Mouse (Mus musculus): ENCODE data around the gene Cntfr. TPM values are rescaled to one million over a fixed set of nuclear protein-coding genes. Genes with fewer than 3 reads are reported as not detected.
A peak's percentile ranks its signal among the peaks of the same experiment; 100 is the strongest.

Gene Cntfr
- polyA plus RNA-seq, 1 experiment from 2014 or later, result 6.4 TPM

DNA sequence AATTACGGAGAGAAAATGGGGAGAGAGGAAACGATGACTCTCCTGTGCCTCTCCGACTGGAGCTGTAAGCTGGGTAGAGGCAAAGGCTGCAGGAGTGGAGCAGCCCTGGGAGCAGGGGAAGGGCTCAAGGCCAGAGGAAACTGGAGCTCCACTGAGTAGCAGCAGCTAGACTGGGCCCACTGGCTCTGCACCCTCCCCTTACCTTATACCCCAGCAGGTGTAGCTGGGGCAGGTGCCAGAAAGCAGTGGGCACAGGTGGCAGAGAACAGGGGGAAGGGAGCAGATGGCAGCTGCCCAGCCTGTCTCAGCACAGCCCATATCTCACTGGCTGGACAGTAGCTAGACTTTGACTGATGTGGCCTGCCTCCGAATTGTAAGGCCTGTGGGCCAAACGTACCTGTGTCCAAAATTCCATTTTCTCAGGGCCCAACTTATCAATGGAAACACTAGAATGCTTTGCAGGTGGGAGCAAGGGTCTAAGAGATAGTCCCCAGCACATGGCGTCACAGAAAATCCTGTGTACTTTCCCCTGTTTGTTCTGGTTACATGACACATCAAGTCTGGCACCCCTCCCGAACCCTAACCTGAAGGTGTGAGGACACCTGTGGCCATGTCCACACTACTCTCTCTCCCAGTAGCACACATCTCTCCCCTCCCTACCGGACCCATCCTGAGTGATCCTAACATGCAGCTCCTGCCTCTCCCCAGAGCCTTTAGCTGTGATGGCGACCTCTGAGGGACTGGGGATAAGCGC lies 59.8 kb downstream of the Cntfr start:
- no peaks in the 10 kb centered on the region for H3K9me3 ChIP-seq
- no peak overlapping the region for H3K4me2 ChIP-seq (replicated peaks)
- WGBS, result 79% methylated on average over 10 of the region's 10 CpGs
- no peak overlapping the region for H3K4me3 ChIP-seq (replicated peaks)
- no peak for ATAC-seq
- H3K4me1 ChIP-seq (replicated peaks), result peaks cover 20% of the 10 kb centered on the region
- peaks cover 8% of the 10 kb centered on the region for H3K27me3 ChIP-seq (replicated peaks)
- H3K36me3 ChIP-seq, result no peaks in the 10 kb centered on the region
- H3K9ac ChIP-seq, result peak overlapping the region; percentile 1; the same call in 1 of the 2 replicates
- H3K27ac ChIP-seq, result peak overlapping the region; percentile 59; the same call in 1 of the 2 replicates

DNA sequence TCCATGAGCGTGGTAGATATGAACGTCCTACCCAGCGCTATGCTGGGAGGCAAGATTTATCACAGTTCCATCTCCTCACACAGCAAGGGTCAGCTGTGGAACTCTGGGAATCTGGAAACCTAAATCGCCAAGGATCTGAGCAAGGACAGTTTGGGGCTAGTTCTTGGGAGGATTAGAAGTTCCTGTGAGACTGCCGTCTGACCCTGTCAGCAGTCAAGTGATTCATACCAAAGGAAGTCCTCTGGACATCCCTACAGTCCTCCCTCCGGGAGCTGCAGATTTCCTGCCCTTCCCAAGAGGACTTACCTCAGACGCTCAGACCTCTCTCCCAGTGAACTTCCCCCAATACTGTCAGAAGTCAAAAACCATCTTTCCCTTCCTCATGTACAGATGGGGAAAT lies 60.5 kb downstream of the Cntfr start:
- peak overlapping the region; percentile 59; the same call in 1 of the 2 replicates for H3K27ac ChIP-seq
- peak overlapping the region; percentile 1; the same call in 1 of the 2 replicates for H3K9ac ChIP-seq
- H3K4me1 ChIP-seq (replicated peaks), result peaks cover 26% of the 10 kb centered on the region

DNA sequence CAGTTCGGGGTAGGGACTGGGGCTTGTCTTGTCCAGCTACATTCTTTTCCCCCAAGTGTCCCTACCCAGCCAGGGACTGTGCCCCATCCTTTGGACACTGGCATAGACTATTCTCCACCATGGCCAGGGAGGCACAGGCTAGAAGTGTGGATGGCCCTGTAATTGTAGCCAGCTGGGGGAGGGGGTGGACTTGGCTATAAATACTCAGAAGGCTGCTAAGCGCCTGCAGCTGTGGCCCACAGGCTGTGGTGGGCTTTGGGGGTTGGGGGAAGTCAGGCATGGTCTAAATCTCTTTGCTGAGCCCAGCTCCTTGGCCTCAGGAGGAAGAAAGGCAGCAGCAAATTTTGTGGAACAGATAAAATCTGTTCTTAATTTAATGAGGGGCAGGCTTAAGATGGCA lies 61.0 kb downstream of the Cntfr start:
- Histone ChIP-seq H3K4me1 (replicated peaks) (peaks cover 27% of the 10 kb centered on the region), H3K4me2 (replicated peaks) (no peak overlapping the region), H3K36me3 (no peaks in the 10 kb centered on the region), H3K9me3 (no peaks in the 10 kb centered on the region), H3K9ac (no peak overlapping the region), H3K4me3 (replicated peaks) (no peak overlapping the region), H3K27me3 (replicated peaks) (peaks cover 8% of the 10 kb centered on the region), H3K27ac (0 out of 2 replicates have a peak overlapping the region, but pooled peaks have one; percentile 9)
- WGBS, result 50% methylated on average over 2 of the region's 2 CpGs
- ATAC-seq, result no peak

More for the DNA sequence above, 60.5 kb downstream of the Cntfr start:
- no peak overlapping the region for H3K4me2 ChIP-seq (replicated peaks)
- H3K9me3 ChIP-seq, result no peaks in the 10 kb centered on the region
- no peaks in the 10 kb centered on the region for H3K36me3 ChIP-seq
- 44% methylated on average over 7 of the region's 7 CpGs for WGBS
- no peak for ATAC-seq
- H3K27me3 ChIP-seq (replicated peaks), result peaks cover 8% of the 10 kb centered on the region
- no peak overlapping the region for H3K4me3 ChIP-seq (replicated peaks)

DNA sequence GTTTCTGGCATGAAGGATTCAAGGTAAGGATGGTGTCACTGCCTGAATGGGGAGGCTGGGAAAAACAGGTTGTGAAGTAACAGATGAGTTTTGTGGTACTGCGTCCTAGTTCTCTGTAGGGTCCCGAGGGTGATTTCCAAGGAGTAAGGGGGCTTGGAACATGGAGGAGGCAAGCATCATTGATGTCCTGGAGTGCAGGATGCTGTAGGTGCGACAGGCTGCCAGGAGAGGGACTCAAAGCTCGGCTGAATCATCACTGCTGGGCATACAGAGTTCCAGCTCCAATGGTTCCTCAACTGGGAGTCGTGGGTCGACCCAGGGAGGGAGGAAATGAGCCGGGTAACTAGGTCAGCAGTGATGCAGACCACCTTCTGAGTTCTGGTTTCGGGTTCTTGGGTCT lies 61.7 kb downstream of the Cntfr start:
- Histone ChIP-seq H3K9ac (no peak overlapping the region), H3K36me3 (no peaks in the 10 kb centered on the region), H3K4me3 (replicated peaks) (no peak overlapping the region), H3K4me2 (replicated peaks) (no peak overlapping the region), H3K27ac (no peak overlapping the region), H3K27me3 (replicated peaks) (peaks cover 8% of the 10 kb centered on the region), H3K9me3 (no peaks in the 10 kb centered on the region), H3K4me1 (replicated peaks) (peaks cover 28% of the 10 kb centered on the region)
- 67% methylated on average over 8 of the region's 8 CpGs for WGBS
- ATAC-seq, result no peak

DNA sequence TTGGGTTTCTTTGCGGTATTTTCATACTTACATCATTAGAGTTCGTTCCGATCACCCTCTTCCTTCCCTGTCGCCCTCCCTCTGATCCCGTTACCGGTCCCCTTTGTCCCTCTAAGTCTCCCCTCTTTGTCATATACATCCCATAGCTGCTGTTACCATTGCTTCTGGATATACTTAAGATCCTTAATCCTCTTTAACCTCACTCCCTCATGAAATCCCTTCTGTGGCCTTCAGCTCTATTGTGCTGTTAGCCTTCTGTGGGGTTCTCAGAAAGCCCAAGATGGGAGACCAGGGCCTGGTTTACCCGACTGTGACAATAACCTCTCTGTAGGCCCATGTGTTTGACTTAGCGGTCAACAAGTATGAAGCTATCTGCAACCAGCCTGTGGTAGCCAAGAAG lies 62.3 kb downstream of the Cntfr start:
- Histone ChIP-seq H3K9me3 (no peaks in the 10 kb centered on the region), H3K36me3 (no peaks in the 10 kb centered on the region), H3K4me1 (replicated peaks) (peaks cover 32% of the 10 kb centered on the region), H3K4me2 (replicated peaks) (no peak overlapping the region), H3K4me3 (replicated peaks) (no peak overlapping the region), H3K9ac (no peak overlapping the region), H3K27ac (no peak overlapping the region), H3K27me3 (replicated peaks) (peaks cover 8% of the 10 kb centered on the region)
- no peak for ATAC-seq
- WGBS, result 96% methylated on average over 8 of the region's 8 CpGs

DNA sequence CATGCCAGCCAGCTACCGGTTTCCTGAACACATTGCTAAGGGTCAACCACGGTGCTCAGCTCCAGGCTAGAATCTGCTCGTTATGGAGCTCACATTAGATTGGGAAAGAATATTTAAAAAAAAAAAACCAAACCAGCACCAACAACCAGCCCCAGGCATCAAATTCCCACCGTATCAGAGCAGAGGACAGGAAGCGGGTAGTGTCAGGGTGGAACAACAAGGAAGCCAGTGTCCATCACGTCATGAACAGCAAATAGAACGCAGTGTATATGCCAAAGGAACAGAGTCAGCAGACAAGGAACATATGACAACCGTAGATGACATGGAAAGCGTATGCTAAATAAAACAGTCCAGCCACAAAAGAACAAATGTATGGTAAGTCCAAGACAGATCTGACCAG lies 63.9 kb downstream of the Cntfr start:
- Histone ChIP-seq H3K27ac (no peak overlapping the region), H3K27me3 (replicated peaks) (0 out of 2 replicates have a peak, but pooled peaks cover 4% of the 10 kb centered on the region), H3K36me3 (no peaks in the 10 kb centered on the region), H3K4me1 (replicated peaks) (peaks cover 37% of the 10 kb centered on the region), H3K9me3 (no peaks in the 10 kb centered on the region), H3K4me3 (replicated peaks) (no peak overlapping the region), H3K9ac (no peak overlapping the region), H3K4me2 (replicated peaks) (no peak overlapping the region)
- no peak for ATAC-seq
- 80% methylated on average over 9 of the region's 9 CpGs for WGBS

DNA sequence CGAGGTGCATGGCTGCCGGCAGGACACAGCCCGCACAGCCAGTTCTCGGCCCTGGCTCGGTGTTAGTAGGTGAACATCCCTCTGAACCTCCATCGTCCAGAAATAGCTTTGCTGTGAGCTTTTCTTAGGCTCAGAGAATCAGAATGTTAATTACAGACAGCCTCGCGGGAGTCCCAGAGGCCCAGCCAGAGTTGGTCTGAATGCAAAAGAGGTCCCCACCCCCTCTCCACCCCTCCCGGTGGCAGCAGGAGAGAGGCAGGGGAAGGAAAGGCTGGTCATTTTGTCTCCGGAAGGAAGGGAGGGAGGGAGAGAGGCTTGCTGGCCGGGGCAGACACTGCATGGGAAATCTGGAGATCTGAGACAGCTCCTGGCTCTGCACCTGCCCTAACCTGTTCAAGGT lies 65.5 kb downstream of the Cntfr start:
- H3K4me2 ChIP-seq (replicated peaks), result peak overlapping the region; percentile 18; the same call in 1 of the 2 replicates
- peaks cover 36% of the 10 kb centered on the region for H3K4me1 ChIP-seq (replicated peaks)
- peak overlapping the region; percentile 1; the same call in 1 of the 2 replicates for H3K27ac ChIP-seq
- H3K27me3 ChIP-seq (replicated peaks), result peaks cover 4% of the 10 kb centered on the region; the same call in 1 of the 2 replicates
- H3K4me3 ChIP-seq (replicated peaks), result no peak overlapping the region
- no peaks in the 10 kb centered on the region for H3K9me3 ChIP-seq
- ATAC-seq, result no peak
- H3K9ac ChIP-seq, result no peak overlapping the region
- WGBS, result 9% methylated on average over 11 of the region's 11 CpGs
- no peaks in the 10 kb centered on the region for H3K36me3 ChIP-seq

DNA sequence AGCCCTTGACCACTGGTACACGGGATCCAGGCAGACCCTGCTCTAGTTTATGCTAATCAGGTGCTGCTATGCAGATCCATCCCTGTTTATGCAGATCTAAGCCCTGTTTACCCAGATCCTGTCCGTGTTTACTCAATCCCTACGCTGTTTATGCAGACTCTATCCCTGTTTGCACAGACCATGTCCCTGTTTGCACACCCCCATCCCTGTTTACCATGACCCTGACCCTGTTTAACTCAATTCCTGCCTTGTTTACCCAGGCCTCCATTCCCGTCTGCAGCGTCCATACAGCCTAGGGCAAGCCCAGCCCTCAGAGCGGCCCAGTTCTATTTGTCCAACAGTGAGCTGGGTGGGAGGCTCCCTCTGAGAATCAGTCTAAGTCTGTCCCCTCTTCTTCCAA lies 66.7 kb downstream of the Cntfr start:
- Histone ChIP-seq H3K9ac (no peak overlapping the region), H3K36me3 (no peaks in the 10 kb centered on the region), H3K27me3 (replicated peaks) (peaks cover 4% of the 10 kb centered on the region; the same call in 1 of the 2 replicates), H3K9me3 (no peaks in the 10 kb centered on the region), H3K27ac (0 out of 2 replicates have a peak overlapping the region, but pooled peaks have one; percentile 32), H3K4me1 (replicated peaks) (peaks cover 30% of the 10 kb centered on the region), H3K4me2 (replicated peaks) (no peak overlapping the region), H3K4me3 (replicated peaks) (no peak overlapping the region)
- peak; percentile 50 for ATAC-seq
- 21% methylated on average over 6 of the region's 6 CpGs for WGBS

DNA sequence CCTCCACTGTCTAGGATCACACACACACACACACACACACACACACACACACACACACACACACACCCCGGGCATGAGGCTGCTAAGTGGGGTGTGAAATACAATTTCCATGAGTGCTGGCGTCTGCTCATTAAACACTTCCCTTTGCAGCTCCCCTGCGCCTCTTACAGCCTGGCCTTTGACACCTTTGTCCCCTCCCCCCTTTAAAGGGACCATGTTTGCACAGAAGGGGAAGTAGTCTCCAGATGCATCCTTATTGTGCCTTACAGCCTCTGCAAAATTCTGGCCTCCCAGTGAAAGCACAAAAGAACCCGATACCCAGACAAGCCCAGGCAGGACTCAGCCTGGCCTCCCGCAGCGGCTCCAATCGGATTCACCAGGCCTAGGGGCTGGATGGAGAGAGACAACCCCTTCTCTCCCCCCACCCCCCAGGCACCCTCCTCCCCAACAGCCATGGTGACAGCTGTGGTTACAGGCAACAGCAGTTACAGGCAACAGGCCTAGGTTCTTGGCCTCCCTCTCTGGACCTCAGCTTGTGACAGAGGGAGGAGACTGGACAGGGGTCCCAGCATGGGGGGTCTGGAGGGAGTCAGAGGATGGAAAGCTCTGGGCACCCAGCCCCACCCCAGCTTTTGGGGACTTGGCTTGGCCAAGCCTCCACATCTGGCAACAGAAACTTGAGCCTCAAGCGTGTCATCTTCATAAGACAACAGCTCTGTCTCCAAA lies 68.5 kb downstream of the Cntfr start:
- H3K9ac ChIP-seq, result no peak overlapping the region
- H3K4me2 ChIP-seq (replicated peaks), result peak overlapping the region; percentile 11; the same call in 1 of the 2 replicates

DNA sequence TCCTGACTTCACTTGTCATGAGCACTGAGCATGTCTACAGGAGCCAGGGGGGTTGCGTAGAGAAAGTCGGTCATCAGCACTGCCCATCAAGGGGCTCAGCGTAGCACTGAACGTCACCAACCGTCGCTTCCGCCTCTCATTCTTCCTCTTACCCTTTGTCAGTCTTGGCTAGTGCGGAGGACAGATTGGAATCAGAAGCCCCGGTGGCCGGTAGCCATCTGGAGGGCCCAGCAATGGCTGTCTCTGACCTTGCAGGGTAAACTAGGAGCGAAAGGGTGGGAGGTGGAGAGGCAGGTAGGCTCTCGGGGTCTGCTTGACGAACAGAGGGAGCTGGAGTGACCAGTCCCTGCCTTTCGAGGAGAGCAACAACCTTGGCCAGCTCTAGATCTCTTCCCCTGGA lies 74.8 kb downstream of the Cntfr start:
- ATAC-seq, result no peak
- no peaks in the 10 kb centered on the region for H3K4me1 ChIP-seq (replicated peaks)
- H3K9ac ChIP-seq, result no peak overlapping the region
- no peaks in the 10 kb centered on the region for H3K36me3 ChIP-seq
- H3K4me2 ChIP-seq (replicated peaks), result no peak overlapping the region
- H3K27me3 ChIP-seq (replicated peaks), result 0 out of 2 replicates have a peak, but pooled peaks cover 2% of the 10 kb centered on the region
- H3K27ac ChIP-seq, result no peak overlapping the region
- no peak overlapping the region for H3K4me3 ChIP-seq (replicated peaks)
- WGBS, result 86% methylated on average over 14 of the region's 14 CpGs
- no peaks in the 10 kb centered on the region for H3K9me3 ChIP-seq

More for the DNA sequence above, 68.5 kb downstream of the Cntfr start:
- no peaks in the 10 kb centered on the region for H3K9me3 ChIP-seq
- H3K36me3 ChIP-seq, result no peaks in the 10 kb centered on the region
- peaks cover 4% of the 10 kb centered on the region; the same call in 1 of the 2 replicates for H3K27me3 ChIP-seq (replicated peaks)
- 8% methylated on average over 8 of the region's 8 CpGs for WGBS
- peak overlapping the region; percentile 73 for H3K27ac ChIP-seq
- H3K4me1 ChIP-seq (replicated peaks), result peaks cover 30% of the 10 kb centered on the region
- no peak overlapping the region for H3K4me3 ChIP-seq (replicated peaks)
- ATAC-seq, result peak; percentile 73

DNA sequence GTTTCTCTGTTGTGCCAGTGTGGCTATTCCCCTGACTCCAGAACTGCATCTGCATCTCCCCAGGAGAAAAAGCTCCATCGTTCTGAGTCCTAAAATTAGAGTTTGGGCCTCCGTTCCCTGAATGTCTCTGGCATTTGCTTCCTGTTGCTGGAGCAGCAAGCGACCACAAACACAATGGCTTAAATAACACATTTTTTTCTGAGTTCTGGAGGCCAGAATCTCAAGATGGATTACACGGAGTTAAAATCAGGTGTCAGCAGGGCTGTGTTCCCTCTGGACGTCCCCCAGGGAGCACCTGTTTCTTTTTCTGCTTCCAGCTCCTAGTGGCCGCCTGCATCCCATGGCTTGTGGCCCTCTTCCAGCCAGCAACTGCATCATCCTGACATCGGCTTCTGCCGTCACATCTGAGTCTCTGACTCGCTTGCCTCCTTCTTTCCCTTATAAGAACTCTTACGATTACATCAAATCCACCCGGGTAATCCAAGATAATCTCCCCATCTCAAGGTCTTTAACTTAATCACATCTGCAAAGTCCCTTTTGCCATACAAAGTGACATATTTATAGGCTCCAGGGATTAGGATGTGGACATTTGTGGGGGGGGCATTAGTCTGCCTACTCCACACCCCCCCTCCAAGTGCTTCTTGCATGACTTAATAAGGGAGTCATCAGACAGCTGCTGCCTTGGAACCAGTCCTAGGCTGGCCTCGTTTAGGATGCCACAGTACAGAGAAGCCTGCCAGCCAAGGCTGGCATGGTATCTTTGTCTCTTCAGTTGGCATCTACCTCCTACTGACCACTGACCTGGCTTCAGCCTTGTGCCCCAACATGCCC lies 77.8 kb downstream of the Cntfr start:
- no peak for ATAC-seq
- H3K27ac ChIP-seq, result no peak overlapping the region
- no peak overlapping the region for H3K4me2 ChIP-seq (replicated peaks)
- H3K36me3 ChIP-seq, result no peaks in the 10 kb centered on the region
- H3K9me3 ChIP-seq, result no peaks in the 10 kb centered on the region
- no peak overlapping the region for H3K9ac ChIP-seq
- 39% methylated on average over 12 of the region's 12 CpGs for WGBS
- H3K27me3 ChIP-seq (replicated peaks), result 0 out of 2 replicates have a peak, but pooled peaks cover 7% of the 10 kb centered on the region
- H3K4me1 ChIP-seq (replicated peaks), result no peaks in the 10 kb centered on the region
- no peak overlapping the region for H3K4me3 ChIP-seq (replicated peaks)

All from intestine, embryonic 15.5 days (tissue).